Mouse (Mus musculus) brain, adult 10 weeks (tissue): Measurements from ENCODE around the gene Spcs3. TPM values are rescaled to one million over a fixed set of nuclear protein-coding genes. Genes with fewer than 3 reads are reported as not detected.

Experiments used
- polyA plus RNA-seq: library from polyadenylated mRNA; stranded (reverse); fragments of 350-450 nt; fragmentation: Illumina TruSeq; extraction: RNeasy Lipid Tissue Mini Kit (QIAGEN cat#74804); gene quantifications from one replicate; pipeline ENCODE4 v1.2.3, GENCODE M21; 2015; ENCODE audit warnings: low read depth, low replicate concordance

Gene Spcs3
- 83.8 TPM for polyA plus RNA-seq

GRCm38 (mm10) chr8:54529382-54530296 is at the start of gene Spcs3, which contains the start of gene Asb5:
Spcs3 (minus strand) TSS chr8:54529998.
Asb5 (plus strand) TSS chr8:54529580.

Other genes with a start within 250 kb of the Spcs3 start
- 0.86 TPM for gene Asb5, start 418 bp downstream of the Spcs3 start, polyA plus RNA-seq
- 0.77 TPM for gene Spata4, start 70.8 kb upstream of the Spcs3 start, polyA plus RNA-seq